Mouse (Mus musculus): ENCODE data around the gene Lgals2. TPM values are rescaled to one million over a fixed set of nuclear protein-coding genes. Genes with fewer than 3 reads are reported as not detected.

Lgals2 gene
- not detected for total RNA-seq (2023)

GRCm38 (mm10) chr15:78855303-78855965, at the start of gene Lgals2:
Gene Lgals2 (minus strand): TSS chr15:78855529.

DNA sequence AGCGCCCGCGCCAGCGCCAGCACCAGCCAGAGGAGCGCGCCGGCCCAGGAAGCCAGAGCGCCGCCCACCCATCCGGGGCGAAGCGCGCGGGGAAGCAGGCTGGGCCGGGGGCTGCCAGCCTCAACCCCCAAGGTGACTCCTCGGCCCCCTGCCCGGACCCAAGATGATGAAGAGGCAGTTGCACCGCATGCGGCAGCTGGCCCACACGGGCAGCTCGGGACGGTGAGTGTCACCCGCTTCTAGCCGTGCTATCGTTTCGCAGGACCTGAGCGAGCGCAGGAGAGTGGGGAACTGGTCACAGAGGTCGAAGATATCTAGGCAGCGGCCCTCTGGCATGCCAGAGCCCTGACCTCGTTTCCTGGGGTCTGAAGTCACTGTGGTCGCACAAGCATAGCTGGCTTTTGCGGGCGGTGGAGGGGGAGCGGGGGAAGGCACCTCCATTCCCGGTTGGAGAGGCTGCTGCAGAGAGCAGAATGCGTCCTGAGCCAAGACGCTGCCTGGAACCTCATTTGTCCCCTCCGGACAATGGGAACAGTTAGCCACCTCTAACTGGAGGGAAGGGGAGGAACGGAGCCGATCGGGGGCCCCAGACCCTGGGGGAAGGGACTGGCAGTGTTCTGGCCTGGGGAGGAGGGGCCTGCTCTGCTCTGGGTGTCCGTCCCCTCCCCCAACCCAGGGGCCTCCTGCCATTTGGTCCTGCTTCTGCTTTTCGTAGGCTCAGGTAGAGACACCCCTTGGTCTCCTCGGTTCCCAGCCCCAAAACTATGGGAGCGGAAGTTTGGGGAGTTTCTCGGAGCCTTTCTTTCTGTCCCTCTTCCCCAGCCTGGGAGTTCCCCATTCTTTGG, 44.6 kb upstream of the Lgals2 start, which contains the start of gene Sh3bp1:
Gene Sh3bp1, plus strand, starts transcription at position 29 of the 845 bp plus-strand sequence.

DNA sequence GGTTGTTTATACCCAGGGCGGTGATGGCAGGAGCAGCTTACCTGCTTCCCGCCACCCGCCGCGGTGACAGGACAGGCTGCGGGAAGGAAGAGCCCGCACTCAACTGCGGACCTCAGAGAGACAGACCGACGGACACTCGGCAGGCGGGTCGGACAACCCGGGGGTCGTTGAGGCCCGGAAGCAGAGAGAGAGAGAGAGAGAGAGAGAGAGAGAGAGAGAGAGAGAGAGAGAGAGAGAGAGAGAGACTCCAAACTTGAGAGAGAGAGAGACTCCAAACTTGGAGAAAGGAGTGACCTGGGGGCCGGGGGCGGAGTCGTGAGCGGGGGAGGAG, 44.0 kb upstream of the Lgals2 start, which contains the start of gene Gm49510:
Gene Gm49510, plus strand, starts transcription at position 259 of the 331 bp plus-strand sequence.

GRCm38 (mm10) chr15:78876991-78877809, 21.9 kb upstream of the Lgals2 start, which contains the start of gene Gga1:
Gene Gga1 (plus strand): TSS chr15:78877190.

DNA sequence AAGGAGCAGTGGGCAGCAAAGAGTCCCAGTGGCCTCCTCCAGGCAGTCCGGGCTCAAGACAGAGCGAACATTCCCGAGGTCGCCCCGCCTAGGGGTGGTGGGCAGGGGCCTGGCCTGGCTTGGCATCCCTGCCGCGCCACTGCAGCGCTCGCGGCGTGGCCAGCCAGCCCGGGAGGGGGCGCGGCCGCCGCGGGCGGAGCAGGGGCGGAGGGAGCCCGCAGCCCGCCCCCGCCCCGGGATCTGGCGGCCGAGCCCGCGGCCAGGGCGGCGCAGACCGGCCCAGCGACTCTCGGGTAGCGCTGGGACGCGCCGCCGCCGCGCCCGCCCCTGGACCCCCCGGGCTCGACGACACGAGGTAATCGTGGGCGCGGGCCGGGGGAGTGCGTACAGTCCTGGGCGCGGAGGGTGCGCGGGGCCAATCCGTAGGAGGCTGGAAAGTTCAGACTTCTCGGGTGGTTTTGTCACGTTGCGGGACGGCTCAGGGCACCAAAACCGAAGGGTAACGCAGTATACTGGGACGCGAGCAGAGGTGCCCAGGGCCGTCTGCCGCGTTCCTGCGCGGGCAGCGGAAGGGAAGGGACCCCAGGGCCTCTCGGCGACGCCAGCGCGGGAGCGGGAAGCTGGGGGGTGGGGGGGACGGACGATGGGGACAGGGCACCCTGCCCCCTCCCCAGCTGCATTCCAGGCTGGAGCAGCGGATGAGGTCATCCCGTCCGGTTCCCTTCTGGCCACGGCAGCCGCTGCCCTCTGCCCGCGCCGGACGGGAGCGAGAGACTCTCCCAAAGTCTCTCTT, 12.8 kb downstream of the Lgals2 start, which contains the start of gene Cdc42ep1:
Gene Cdc42ep1, plus strand, starts transcription at position 254 of the 793 bp plus-strand sequence.

DNA sequence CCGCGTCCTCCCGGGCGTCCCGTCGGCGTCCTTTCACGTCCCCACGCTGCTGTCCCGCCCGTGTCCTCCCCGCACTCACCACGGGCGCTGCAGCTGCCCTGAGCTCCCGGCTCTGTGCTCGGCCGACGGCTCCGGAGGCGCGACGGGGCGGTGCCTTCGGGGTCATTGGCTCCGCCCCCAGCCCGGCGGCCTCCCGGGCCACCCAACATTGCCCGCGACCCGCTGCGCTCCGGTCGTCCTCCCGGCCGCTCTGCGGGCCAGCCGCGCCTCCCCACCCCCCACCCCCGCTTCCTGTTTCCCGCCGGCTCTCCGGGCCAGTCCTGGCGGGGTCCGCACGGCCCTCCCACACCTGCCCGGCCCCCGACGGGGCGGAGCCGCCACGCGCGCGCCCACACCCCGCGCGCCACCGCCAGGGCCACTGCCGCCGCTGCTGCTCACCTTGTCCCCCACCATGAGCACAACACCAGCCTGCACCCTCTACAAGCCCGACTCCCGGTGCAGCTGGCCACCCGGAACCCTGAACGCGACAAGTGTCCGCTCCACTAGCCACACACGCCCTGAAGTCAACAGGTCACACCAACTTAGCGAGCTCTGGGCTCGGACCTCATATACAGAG, 52.4 kb downstream of the Lgals2 start, which contains the start of gene Card10:
Gene Card10, minus strand, starts transcription at position 267 of the 616 bp plus-strand sequence.

Other genes starting within 250 kb of the Lgals2 start
- gene Elfn2, start 136.8 kb downstream of the Lgals2 start, total RNA-seq (2023): 0.79 TPM
- gene Mfng, start 82.1 kb downstream of the Lgals2 start, total RNA-seq (2023): 103 TPM
- 0.41 TPM for gene Card10, start 52.5 kb downstream of the Lgals2 start, total RNA-seq (2023)
- not detected for gene Cdc42ep1, start 12.9 kb downstream of the Lgals2 start, total RNA-seq (2023)
- gene Gga1, start 21.7 kb upstream of the Lgals2 start, total RNA-seq (2023): 73.2 TPM
- 1.5 TPM for gene Gm49510, start 44.1 kb upstream of the Lgals2 start, total RNA-seq (2023)
- 170 TPM for gene Sh3bp1, start 44.2 kb upstream of the Lgals2 start, total RNA-seq (2023)
- 9.1 TPM for gene Pdxp, start 58.4 kb upstream of the Lgals2 start, total RNA-seq (2023)
- 61.8 TPM for gene Lgals1, start 71.2 kb upstream of the Lgals2 start, total RNA-seq (2023)
- gene Nol12, start 79.4 kb upstream of the Lgals2 start, total RNA-seq (2023): 44.7 TPM
- gene Triobp, start 92.2 kb upstream of the Lgals2 start, total RNA-seq (2023): 33.9 TPM
- gene H1f0, start 172.9 kb upstream of the Lgals2 start, total RNA-seq (2023): 9.1 TPM
- gene Galr3, start 186.4 kb upstream of the Lgals2 start, total RNA-seq (2023): not detected
- 29.3 TPM for gene Ankrd54, start 207.4 kb upstream of the Lgals2 start, total RNA-seq (2023)
- 118 TPM for gene Eif3l, start 219.7 kb upstream of the Lgals2 start, total RNA-seq (2023)